Mouse (Mus musculus) urinary bladder, postnatal 14 days (tissue): ENCODE measurements around the gene Pepd.

Experiments used
- DNase-seq: peaks from one replicate; pipeline ENCODE4 v3.0.0; 2021; ENCODE audit warnings: low spot score

Pepd gene

DNA sequence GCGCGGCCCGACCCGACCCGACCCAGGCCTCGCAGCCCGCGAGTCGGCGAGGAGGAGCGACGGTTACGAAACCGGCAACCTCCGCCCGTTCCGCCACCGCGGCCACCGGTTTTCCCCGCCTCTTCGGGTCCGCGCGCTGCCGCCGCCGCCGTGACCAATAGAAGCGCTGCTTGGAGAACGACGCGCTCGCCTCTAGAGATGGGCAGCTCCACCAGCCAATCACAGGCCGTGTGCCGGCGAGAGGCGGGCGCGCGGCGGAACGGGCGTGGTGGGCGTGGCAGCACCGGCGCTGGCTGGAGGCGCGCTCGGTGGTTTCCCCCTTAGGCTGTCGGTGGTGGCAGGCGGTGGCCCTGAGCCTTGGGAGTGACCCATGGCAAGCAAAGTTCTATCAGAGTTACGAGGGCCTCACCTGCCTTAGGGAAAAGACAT is 144.3 kb downstream of the Pepd start, which contains the start of gene Cebpg:
Gene Cebpg, minus strand, starts transcription at position 138 of the 429 bp plus-strand sequence.
- DNase-seq = peak; percentile 96

DNA sequence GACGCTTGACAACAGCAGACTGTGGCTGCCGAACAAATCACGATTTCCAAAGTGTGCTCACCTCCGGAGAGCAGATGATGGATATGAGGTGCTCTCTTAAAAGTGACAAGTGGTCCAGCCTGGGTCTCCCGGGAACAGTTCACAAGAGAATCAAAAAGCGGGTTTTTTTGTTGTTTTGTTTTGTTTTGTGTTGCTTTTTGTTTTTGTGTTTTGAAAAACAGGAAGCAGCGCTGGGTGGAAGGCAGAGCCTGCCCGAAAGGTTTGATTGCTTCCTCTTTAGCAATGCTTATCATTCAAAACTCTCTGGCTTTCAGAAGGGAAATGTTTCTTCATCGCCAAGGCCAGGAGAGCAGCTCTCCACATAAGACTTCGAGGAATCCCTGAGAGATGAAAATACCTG is 144.8 kb downstream of the Pepd start:
- no peak for DNase-seq

DNA sequence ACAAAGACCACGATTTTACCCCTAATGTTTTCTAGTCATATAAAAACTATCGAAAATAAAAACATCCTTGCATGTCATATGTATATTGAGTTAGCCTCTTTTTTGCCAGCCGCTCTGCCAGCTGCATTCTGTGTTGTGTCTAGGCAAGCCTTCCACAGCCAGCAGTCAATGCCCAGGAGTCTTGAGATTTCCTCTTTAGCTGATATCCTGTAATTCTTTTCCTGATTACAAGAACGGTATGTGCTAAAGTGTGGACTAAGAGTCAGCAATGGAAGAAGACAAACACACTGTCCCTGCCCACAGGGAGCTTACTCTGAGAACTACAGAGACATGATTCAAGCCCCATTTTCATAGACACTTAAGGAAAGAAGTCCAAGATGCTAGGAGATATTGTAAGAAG is 145.4 kb downstream of the Pepd start:
- DNase-seq = no peak

DNA sequence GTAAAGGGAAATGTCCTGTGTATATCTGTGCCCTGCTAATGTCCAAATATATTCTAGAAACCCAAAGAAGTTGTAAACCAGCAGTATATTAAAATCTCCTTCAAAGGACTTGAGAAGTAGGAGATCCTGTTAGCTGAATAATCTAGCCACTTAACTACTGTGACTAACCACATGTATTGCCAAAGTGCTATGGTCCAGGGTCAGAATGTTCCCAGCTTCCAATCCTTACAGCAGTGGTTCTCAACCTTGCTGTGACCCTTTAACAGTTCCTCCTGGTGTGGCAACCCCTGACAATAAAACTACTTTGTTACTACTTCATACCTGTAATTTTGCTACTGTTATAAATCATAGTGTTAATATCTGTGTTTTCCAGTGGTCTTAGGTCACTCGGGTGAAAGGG is 146.2 kb downstream of the Pepd start:
- no peak for DNase-seq

DNA sequence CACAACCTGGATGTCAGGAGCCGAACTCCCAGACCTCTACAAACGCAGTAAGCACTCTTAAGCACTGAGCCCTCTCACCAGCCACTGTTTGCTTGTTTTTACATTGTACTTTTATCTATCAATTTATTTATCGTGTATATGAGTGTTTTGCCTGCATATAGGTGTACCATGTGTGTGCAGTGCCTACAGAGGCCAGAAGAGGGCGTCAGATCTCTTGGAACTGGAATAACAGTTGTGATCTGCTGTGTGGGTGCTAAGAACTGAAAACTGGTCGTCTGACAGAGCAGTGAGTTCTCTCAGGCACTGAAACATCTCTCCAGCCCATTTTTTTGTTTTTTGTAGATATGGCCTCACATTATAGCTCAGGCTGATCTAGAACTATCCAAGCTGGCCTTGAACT is 147.3 kb downstream of the Pepd start:
- no peak for DNase-seq

DNA sequence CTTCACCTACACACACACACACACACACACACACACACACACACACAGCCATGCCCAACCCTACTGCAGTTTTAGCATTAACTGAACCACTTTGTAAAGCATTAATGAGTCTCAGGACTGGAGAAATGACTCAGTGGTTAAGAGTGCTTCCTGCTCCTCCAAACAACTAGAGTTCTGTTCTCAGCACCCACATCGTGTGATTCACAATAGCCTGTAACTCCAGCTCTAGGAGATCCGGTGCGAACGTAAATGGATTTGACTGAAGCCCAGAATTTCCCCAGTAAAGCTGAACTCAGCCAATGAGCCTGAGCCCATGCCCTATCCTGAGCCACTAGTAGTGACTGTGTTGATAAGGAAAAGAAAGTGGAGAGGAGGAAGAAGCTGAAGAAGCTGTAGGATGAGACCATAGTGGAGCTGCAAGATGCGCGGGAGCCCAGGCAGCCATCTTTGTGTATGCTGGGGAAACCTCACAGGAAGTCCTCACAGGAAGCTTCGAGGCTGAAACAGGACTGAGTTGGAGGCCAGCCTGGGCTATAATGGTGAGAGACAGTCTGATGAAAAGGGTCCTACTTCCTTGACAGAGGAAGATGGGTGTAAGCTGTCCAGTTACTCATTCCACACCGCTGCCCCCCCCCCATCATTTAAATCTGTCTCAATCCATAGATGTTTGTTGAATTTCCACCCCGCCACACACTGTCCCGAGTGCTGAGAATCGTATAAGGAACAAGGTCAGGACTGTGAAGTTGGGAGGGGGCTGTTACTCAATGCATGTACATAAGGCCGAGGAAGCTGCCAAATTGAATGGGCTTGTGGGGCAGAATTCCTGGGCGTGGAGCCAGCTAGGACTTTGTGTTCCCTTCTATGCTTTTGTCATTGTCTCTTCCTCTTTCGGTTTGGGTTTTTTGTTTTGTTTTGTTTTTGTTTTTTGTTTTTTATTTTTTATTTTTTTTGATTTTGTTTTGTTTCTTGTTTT is 152.4 kb downstream of the Pepd start:
- DNase-seq = peak; percentile 60

DNA sequence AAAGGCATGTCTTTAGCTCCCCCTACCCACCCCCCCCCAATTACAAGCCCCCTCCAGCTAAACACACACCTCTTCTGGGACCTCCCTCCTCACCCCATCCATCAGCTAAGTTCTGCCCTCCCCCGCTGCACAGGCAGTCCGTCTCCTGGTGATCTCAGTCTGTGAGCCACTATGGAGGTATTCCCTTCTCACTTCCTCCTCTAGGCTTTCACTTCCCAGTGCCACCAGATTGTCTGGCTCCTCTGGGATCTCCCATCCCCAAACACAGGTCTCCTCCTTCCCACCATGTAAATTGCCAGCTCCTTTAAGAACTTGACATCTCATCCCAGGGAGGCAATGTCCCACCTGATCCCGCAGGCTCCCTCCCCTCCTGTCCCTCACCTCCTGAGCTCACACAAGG is 153.8 kb downstream of the Pepd start:
- no peak for DNase-seq

DNA sequence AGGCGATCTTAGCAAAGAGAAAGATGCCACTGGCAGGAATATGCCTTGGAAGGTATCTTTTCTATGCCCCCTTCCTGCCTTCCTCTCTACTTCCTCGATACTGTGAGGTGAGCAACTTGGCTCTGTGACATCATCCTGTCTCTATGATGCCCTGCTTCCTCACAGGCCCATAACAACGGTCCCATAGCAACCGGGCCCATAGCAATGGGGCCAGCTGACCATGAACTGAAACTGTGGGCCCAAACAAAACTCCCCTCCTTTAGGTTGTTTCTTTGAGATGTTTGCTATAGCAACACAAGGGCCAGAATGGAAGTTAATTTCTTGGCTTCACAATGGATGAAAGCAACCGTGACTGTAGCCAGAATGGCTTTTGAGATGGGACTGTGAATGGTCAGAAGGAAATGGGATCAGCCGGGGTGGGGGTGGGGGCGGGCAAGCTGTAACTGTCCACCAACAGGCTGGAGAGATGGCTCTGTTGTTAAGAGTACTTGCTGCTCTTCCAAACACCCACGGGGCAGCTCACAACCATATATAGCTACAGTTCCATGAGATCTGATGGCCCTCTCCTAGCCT is 154.5 kb downstream of the Pepd start:
- DNase-seq = no peak

DNA sequence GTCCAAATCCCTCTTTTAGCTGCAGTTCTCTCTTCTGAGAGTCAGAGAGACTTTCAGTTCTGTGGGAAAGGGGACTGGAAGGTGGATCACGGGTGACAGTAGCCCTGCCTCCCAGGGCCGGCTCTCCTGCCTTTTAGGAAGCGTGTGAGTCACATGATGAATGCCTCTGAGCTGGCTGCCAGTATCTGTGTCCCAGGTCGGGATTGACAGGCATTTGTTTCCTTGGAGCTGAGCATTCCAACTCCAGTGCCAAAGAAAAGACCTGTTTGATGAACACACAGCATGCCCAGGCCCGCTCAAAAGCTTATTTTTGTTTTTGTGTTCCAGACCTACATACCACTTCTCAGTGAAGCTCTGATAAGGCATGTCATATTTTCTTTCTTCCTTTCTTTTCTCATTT is 164.5 kb downstream of the Pepd start:
- DNase-seq = peak; percentile 36

DNA sequence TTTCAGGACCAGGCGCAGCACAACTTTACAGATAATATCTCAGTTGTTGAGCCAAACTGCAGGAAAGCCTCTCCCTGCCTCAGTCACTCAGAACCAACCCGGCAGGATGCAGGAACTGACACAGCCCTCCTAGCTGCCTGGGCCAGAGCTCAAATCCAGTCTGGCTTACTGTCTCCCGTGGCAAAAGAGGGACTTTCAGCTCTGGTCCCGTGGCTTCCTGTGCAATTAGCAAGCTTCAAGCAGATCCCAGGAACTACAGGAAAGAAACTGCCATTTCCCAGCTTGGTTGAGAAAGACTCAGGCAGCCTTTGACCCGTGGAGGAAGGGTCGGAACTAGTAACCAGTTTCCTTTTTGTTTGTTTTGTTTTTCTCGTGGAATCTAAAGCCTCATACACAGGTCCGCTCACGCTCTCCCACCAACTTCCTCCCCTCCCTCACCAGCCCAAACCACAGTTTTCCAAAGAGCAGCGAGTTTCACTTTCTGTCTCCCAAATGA is 168.7 kb downstream of the Pepd start:
- peak; percentile 55 for DNase-seq

DNA sequence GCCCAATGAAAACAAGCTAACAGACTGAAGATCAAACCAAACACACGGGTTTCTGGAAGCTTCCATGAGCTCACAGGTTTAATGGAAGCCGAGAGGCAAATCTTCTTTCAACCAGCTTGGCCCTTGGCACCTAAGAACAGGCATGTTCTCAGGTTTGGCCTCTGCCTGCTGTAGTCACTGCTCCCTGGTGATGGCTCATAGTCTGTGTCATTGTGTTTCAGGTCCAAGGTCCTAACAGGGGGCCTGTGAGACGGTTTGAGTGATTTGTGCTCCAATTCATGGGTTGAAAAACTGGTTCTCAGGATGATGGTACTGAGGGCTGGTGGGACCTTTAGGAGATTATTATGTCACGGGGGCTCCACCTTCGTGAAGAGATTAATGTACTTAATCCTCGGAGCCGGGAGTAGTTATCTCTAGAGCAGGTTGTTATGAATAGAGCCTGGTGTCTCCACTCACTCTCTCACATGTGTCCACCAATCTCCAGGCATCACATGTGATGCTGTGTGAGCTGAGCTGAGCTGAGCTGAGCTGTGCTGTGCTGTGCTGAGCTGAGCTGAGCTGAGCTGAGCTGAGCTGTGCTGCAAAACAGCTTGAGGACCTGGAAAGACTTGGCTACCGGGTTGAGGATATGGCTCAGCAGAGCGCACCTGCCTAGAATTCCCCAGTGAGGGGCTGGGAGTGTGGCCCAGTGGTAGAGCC is 169.4 kb downstream of the Pepd start:
- DNase-seq = no peak

DNA sequence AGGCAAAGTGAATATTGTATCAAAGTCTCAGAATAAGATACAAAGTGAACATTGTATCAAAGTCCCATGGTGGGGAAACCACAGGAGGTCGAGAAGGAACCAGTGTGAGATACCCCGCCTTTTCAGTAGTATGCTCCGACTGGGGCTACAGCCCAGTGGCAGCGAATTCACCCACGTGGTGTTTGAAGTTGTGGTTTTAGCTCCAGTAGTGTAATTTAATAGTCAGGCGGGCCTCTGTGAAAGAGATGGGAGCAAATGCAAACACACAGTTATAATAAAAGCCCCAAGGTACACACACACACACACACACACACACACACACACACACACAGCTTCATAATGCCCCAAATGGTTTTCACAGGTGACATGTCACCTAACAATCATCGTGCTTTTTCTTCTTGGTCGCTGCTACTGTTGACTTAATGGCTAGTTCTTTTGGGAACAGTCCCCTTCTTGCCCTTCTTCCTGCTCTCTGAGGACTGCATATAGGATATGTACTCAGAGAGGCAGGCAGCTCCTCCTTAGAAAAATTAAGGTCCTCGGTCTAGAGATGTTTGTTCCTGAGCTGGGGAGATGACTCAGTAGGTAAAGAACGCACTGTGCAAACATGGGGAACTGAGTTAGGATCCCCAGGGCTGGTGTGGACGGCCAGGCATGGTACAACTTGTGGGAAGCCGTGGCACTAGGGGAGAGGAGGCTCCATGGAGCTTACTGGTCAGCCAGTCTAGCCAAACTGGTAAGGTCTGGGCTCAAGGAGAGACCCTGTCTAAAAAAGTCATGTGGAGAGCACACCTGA is 172.6 kb downstream of the Pepd start:
- peak; percentile 69 for DNase-seq

DNA sequence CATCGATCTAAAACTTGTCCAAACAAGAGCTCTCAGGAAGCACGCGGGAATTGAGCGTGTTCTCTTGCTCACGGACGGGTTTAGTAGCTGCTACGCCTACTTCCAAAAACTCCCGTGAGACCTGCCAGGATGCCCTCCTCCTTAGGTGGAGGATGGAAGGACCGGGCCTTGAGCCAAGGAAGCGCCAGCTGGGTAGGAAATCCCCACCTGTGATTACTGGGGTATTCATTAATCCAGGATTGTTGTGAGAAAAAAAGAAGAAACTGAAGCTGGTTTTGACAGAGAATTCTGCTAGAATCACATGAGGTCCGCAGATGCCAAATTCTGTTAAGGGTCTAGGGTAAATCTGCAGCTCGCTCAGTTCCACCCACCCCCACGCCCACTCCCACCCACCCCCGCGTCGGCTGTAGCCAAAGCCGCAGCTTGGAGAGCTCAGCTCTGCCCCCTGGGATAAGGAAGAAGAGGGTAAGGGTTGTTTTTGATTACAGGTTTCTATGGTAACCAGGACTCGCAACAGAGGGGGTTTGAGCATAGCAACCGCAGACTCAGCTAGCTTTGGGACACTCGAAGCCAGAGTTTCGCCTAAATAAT is 174.2 kb downstream of the Pepd start:
- peak; percentile 39 for DNase-seq

DNA sequence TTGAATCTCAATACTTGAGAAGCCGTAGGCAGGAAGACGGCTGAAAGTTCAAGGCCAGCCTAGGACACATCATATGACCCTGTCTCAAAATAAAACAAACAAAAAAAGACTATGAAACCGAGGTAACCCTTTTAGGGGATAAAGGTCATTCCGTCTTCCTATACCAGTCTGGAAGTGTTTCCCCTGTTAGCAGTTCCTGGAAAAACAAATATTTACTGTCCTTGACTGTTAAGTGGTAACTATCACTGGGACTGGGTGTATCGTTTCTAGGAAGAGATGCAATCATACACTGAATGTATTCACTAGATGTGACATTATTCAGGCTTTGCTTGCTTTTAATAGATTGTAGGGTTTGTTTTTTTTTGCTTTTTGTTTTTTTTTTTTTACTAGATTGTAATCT is 178.4 kb downstream of the Pepd start:
- DNase-seq = no peak
